Mouse (Mus musculus) forebrain, postnatal 0 days (tissue): ENCODE results near the gene Apod. TPM values are rescaled to one million over a fixed set of nuclear protein-coding genes. Genes with fewer than 3 reads are reported as not detected.
A peak's percentile ranks its signal among the peaks of the same experiment; 100 is the strongest.

ENCODE experiments used
- ATAC-seq: fragments of 200-750 bp; cut with Nextera tagmentation; 2 replicates; pipeline ENCODE4 v1.8.0; 2017; ENCODE audit warnings: mild to moderate bottlenecking, moderate library complexity
- DNase-seq: peaks from one replicate; pipeline ENCODE4 v3.0.0-alpha.2; 2015
- H3K27ac ChIP-seq: fragments of 300-500 bp; sonication (generic); 2 replicates; pipeline ENCODE4 v1.5.1; 2014; ENCODE audit warnings: low read depth, mild to moderate bottlenecking, antibody characterized with exemption, low read length, moderate library complexity, mixed read lengths
- H3K27me3 ChIP-seq: fragments of 300-500 bp; sonication (generic); 2 replicates; pipeline ENCODE4 v1.6.1; 2014; ENCODE audit warnings: mild to moderate bottlenecking, low read length, mixed read lengths; ENCODE audit not compliant: insufficient read depth
- H3K36me3 ChIP-seq: fragments of 300-500 bp; sonication (generic); 2 replicates; pipeline ENCODE4 v1.6.1; 2014; ENCODE audit warnings: mild to moderate bottlenecking, moderate library complexity; ENCODE audit not compliant: insufficient read depth
- H3K4me1 ChIP-seq: fragments of 300-500 bp; sonication (generic); 2 replicates; pipeline ENCODE4 v1.6.1; 2014; ENCODE audit warnings: antibody characterized with exemption; ENCODE audit not compliant: insufficient read depth
- H3K4me2 ChIP-seq: fragments of 300-500 bp; sonication (generic); 2 replicates; pipeline ENCODE4 v1.6.1; 2014; ENCODE audit warnings: low read depth, mild to moderate bottlenecking, moderate library complexity
- H3K4me3 ChIP-seq: fragments of 300-500 bp; sonication (generic); 2 replicates; pipeline ENCODE4 v1.5.1; 2014; ENCODE audit warnings: low read depth, low read length, mixed read lengths
- H3K9ac ChIP-seq: fragments of 300-500 bp; sonication (generic); 2 replicates; pipeline ENCODE4 v1.6.1; 2014; ENCODE audit warnings: mild to moderate bottlenecking
- H3K9me3 ChIP-seq: fragments of 300-500 bp; sonication (generic); 2 replicates; pipeline ENCODE4 v1.6.1; 2016; ENCODE audit warnings: low read length
- CTCF ChIP-seq: sonication (generic); IDR thresholded peaks from 2 replicates; pipeline ENCODE4 v1.5.1; 2016; ENCODE audit warnings: antibody characterized with exemption, control low read depth, low read depth
- WGBS: fragments of 180-500 bp; shearing (Covaris S2); extraction: QIAGEN DNeasy Blood & Tissue Kit; methylation state at CpG from one replicate; pipeline ENCODE4 v1.1.7; 2014; 5-methylcytosine and 5-hydroxymethylcytosine counted together
- polyA plus RNA-seq: library from polyadenylated mRNA; unstranded; fragments of >200 nt; fragmentation: Nextera tagmentation; extraction: Ambion mirVana; gene quantifications from 2 replicates; pipeline ENCODE4 v1.2.1, GENCODE M21; 2015
- total RNA-seq: library from RNA; depleted of rRNA; stranded (reverse); fragments of >200 nt; gene quantifications from 2 replicates; pipeline ENCODE4 v1.2.3, GENCODE M21; 2014

The Apod gene
- total and polyA plus RNA-seq, 2 experiments from 2014 or later, result 81.9 to 179 TPM

- WGBS, result 32% methylated on average over 3 of the region's 3 CpGs
- Histone ChIP-seq H3K4me3 (no peak overlapping the region), H3K27ac (peak overlapping the region; percentile 9; the same call in 1 of the 2 replicates), H3K27me3 (no peaks in the 10 kb centered on the region), H3K36me3 (no peaks in the 10 kb centered on the region), H3K4me2 (no peak overlapping the region), H3K4me1 (no peaks in the 10 kb centered on the region), H3K9ac (no peak overlapping the region), H3K9me3 (no peaks in the 10 kb centered on the region)
- no peak for TF ChIP-seq CTCF
- DNase-seq, result no peak
- no peak; the same call in 1 of the 2 replicates for ATAC-seq
Observed at GRCm38 (mm10) chr16:31299960-31300353, 14.7 kb downstream of the Apod start.

DNA sequence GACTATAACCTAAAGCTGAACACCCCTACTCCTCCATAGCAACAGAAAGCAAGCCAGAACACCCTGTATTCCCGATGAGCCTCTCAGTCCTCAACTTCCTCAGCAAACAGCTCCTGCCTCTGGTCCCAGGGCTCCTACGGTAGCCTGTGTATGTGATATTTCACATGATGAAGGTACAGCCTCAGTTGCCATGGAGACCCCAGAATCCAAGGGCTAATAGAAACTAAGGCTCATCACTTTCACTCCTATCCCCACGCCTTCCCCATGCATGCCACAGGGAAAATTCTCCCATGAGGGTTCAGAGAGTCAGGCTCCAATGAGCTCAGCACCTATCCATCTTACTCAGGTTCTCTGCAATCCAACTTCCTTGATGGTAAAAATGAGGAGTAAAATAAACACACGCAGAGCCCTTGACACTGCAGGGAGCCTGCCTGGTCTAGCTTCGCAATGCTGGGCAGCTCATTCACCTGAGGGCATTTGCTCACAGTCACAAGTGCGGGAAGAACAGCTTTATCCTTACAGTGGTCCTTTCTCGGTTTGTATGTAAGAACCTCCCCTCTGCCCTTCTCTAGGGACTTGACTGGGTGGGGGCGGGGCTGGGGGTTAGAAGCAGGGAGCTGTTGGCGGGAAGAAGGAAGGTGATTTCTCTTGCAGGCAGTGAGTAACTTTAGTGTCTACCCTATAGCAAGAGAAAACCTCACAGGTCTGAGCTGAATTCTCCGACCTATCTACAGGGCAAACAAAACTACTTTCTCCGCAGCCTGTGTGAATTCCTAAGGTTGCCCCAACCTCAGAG, 15.2 kb downstream of the Apod start:
- no peak overlapping the region for H3K4me2 ChIP-seq
- H3K27me3 ChIP-seq, result no peaks in the 10 kb centered on the region
- TF ChIP-seq CTCF, result no peak
- no peaks in the 10 kb centered on the region for H3K4me1 ChIP-seq
- H3K9me3 ChIP-seq, result no peaks in the 10 kb centered on the region
- peak overlapping the region; percentile 9; the same call in 1 of the 2 replicates for H3K27ac ChIP-seq
- no peak overlapping the region for H3K9ac ChIP-seq
- peak; percentile 73 for ATAC-seq
- WGBS, result 51% methylated on average over 11 of the region's 11 CpGs
- no peak overlapping the region for H3K4me3 ChIP-seq
- no peak for DNase-seq
- H3K36me3 ChIP-seq, result no peaks in the 10 kb centered on the region

DNA sequence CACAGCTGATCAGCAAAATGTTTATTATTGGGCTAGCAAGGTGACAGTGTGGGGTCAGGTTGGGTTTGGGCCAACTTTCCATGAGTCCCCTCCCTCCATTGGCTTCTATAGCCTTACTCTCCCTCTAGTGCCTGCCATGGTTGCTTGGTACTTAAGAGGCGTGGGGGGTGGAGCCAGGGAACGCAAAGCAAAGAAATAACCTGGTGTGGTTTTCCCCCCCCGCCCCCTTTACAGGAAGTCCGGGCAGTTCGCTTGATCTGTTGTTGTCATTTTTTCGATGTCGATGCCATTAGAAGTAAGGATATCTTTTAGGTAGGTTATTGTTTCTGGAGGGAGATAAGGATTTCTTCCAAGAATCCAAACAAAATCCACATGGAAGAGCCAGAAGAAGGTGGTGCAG, 17.5 kb downstream of the Apod start:
- no peak for ATAC-seq
- H3K27ac ChIP-seq, result no peak overlapping the region
- 94% methylated on average over 7 of the region's 7 CpGs for WGBS

GRCm38 (mm10) chr16:31293761-31294160, 20.8 kb downstream of the Apod start:
- no peak overlapping the region for H3K27ac ChIP-seq
- no peaks in the 10 kb centered on the region for H3K27me3 ChIP-seq
- DNase-seq (no peak), ATAC-seq (no peak)
- 74% methylated on average over 4 of the region's 4 CpGs for WGBS
- H3K9me3 ChIP-seq, result no peaks in the 10 kb centered on the region
- no peak overlapping the region for H3K4me2 ChIP-seq
- no peaks in the 10 kb centered on the region for H3K36me3 ChIP-seq
- H3K9ac ChIP-seq, result no peak overlapping the region
- H3K4me3 ChIP-seq, result no peak overlapping the region
- TF ChIP-seq CTCF, result no peak
- H3K4me1 ChIP-seq, result peaks cover 4% of the 10 kb centered on the region

More for the DNA sequence above, 17.5 kb downstream of the Apod start:
- Histone ChIP-seq H3K36me3 (no peaks in the 10 kb centered on the region), H3K4me2 (no peak overlapping the region), H3K4me1 (no peaks in the 10 kb centered on the region), H3K9ac (no peak overlapping the region), H3K27me3 (no peaks in the 10 kb centered on the region), H3K4me3 (no peak overlapping the region), H3K9me3 (no peaks in the 10 kb centered on the region)
- no peak for TF ChIP-seq CTCF
- no peak for DNase-seq

DNA sequence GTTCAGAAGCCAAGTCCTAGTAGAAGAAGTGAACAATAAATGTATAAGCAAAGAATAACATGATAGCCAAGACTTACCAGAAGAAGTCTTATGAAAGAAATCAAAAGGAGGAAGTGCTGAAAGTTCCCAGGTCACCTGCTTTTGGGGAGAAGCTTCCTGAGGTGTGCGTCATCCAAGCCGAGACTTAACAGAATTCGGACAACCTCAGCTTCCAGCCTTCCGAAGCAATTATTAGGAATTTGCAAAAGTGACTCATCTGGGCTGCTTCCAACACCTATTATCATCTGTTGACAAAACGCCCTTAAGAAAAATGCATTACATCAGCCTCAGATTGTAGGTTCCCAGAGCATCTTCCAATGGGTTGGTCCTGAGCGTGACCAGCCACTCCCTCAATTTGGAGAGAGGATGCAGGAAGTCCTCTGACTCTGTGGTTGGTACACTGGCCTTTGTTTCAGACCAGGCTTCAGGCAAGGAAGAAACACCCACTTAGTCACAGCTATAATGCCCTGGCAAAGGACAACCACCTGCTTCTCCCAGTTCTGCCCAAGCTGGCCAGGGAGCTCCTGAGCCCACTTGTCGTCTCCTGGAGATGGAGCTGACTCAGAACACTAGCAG, 23.8 kb downstream of the Apod start:
- Histone ChIP-seq H3K27me3 (no peaks in the 10 kb centered on the region), H3K4me2 (no peak overlapping the region), H3K4me1 (peaks cover 4% of the 10 kb centered on the region), H3K4me3 (no peak overlapping the region), H3K9ac (no peak overlapping the region), H3K36me3 (no peaks in the 10 kb centered on the region), H3K9me3 (no peaks in the 10 kb centered on the region), H3K27ac (0 out of 2 replicates have a peak overlapping the region, but pooled peaks have one; percentile 9)
- DNase-seq (no peak), ATAC-seq (no peak)
- 74% methylated on average over 7 of the region's 7 CpGs for WGBS
- no peak for TF ChIP-seq CTCF

DNA sequence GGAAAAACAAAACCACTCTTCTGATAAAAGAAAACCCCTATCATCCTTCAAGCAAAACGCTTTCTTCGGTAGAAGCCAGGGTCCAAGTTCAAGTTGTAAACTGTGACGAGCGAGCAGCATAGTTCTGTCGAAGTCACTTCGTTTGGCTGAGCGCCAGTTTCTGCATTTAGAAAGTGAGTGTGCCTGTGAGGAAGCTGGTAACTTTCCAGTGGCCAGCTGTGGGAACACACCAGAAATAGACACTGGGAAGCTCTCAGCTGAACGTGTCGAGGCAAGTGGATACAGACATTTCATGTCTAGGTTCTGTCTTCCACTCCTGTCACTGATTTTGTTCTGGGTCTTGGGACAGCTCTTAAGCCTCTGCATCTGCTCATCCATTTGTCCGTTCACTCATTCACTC, 24.3 kb downstream of the Apod start:
- Histone ChIP-seq H3K27ac (0 out of 2 replicates have a peak overlapping the region, but pooled peaks have one; percentile 9), H3K36me3 (no peaks in the 10 kb centered on the region)

DNA sequence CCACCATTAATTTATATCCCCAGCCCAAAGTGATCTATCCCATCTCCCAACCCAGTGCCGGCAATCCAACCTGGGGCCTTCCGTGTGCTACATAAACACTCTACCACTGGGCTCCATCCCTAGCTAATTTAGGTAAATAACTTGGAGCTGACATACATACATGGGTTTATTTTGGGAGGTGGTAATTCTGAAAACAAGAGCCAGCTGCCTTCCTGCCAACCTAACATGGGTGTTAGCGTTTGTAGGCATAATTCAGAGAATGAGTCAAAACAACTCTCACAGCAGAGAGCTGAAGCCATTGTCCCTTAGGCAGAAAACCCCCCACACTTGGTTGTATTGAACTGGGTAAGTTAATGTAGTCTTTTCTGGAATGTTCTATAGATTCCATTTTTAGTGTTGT, 26.9 kb downstream of the Apod start:
- Histone ChIP-seq H3K9me3 (no peaks in the 10 kb centered on the region), H3K4me3 (no peak overlapping the region), H3K27ac (no peak overlapping the region), H3K9ac (no peak overlapping the region), H3K4me1 (peaks cover 4% of the 10 kb centered on the region), H3K4me2 (no peak overlapping the region), H3K36me3 (no peaks in the 10 kb centered on the region), H3K27me3 (no peaks in the 10 kb centered on the region)
- peak; percentile 35 for DNase-seq
- no peak for TF ChIP-seq CTCF
- ATAC-seq, result no peak
- 70% methylated on average over 3 of the region's 3 CpGs for WGBS

More for the DNA sequence above, 24.3 kb downstream of the Apod start:
- 49% methylated on average over 10 of the region's 10 CpGs for WGBS
- DNase-seq (peak; percentile 70), ATAC-seq (peak; percentile 42)
- H3K4me2 ChIP-seq, result no peak overlapping the region
- H3K9ac ChIP-seq, result no peak overlapping the region
- H3K4me1 ChIP-seq, result peaks cover 4% of the 10 kb centered on the region
- no peak overlapping the region for H3K4me3 ChIP-seq
- H3K27me3 ChIP-seq, result no peaks in the 10 kb centered on the region
- no peak for TF ChIP-seq CTCF
- H3K9me3 ChIP-seq, result no peaks in the 10 kb centered on the region
